Mouse (Mus musculus) cortical plate, adult 2 months (tissue): ENCODE measurements around the gene Dnaja4.

ENCODE experiments used
- CTCF ChIP-seq: fragments of 200-500 bp; IDR thresholded peaks from 2 replicates; pipeline ENCODE4 v1.5.1; 2011; ENCODE audit warnings: mild to moderate bottlenecking, control low read depth, low read length; ENCODE audit not compliant: insufficient read depth; ENCODE audit errors: extremely low read depth
- POLR2A ChIP-seq: fragments of 200-500 bp; IDR thresholded peaks from 2 replicates; pipeline ENCODE4 v1.6.1; 2011; ENCODE audit warnings: mild to moderate bottlenecking, low read length, control low read depth; ENCODE audit not compliant: insufficient read depth; ENCODE audit errors: extremely low read depth

GRCm38 (mm10) chr9:54764561-54765217 lies 66.0 kb downstream of the Dnaja4 start, which contains the start of gene Crabp1:
- TF ChIP-seq CTCF (no peak), POLR2A (no peak)
